Mouse (Mus musculus): Measurements from ENCODE around the gene Iqschfp. TPM values are rescaled to one million over a fixed set of nuclear protein-coding genes. Genes with fewer than 3 reads are reported as not detected.

The Iqschfp gene
- total RNA-seq, 2 experiments from 2014 or later, result not detected

GRCm38 (mm10) chr3:68608848-68609497, 716.9 kb downstream of the Iqschfp start:
- no peak for DNase-seq
- intact Hi-C loops (cut with DNase I), result no loop called here

GRCm38 (mm10) chr3:68610011-68610410, 718.0 kb downstream of the Iqschfp start:
- intact Hi-C loops (cut with DNase I), result no loop called here
- no peak for DNase-seq

- intact Hi-C loops (cut with DNase I), result no loop called here
- no peak for DNase-seq
These were observed 718.7 kb downstream of the Iqschfp start for GRCm38 (mm10) chr3:68610598-68611261.

GRCm38 (mm10) chr3:68615042-68615810, 723.2 kb downstream of the Iqschfp start:
- no peak for DNase-seq
- intact Hi-C loops (cut with DNase I), result loop anchor here (1.0 to 5.0 kb wide), 5 partner anchors 32 to 558 kb away; no protein-coding TSS in a partner anchor

GRCm38 (mm10) chr3:68616363-68616762, 724.3 kb downstream of the Iqschfp start:
- DNase-seq, result no peak
- intact Hi-C loops (cut with DNase I), result loop anchor here (5.0 kb wide), 2 partner anchors 341 to 559 kb away; no protein-coding TSS in a partner anchor

GRCm38 (mm10) chr3:68617708-68618107, 725.7 kb downstream of the Iqschfp start:
- intact Hi-C loops (cut with DNase I), result loop anchor here (5.0 kb wide), 2 partner anchors 340 to 560 kb away; no protein-coding TSS in a partner anchor
- DNase-seq, result no peak

- intact Hi-C loops (cut with DNase I), result loop anchor here (5.0 kb wide), 2 partner anchors 338 to 562 kb away; no protein-coding TSS in a partner anchor
These were observed 727.1 kb downstream of the Iqschfp start for GRCm38 (mm10) chr3:68619097-68619496.

GRCm38 (mm10) chr3:68621971-68622370, 729.9 kb downstream of the Iqschfp start:
- intact Hi-C loops (cut with DNase I), result no loop called here
- no peak for DNase-seq

More at GRCm38 (mm10) chr3:68619097-68619496, 727.1 kb downstream of the Iqschfp start:
- no peak for DNase-seq

GRCm38 (mm10) chr3:68623036-68623435, 731.0 kb downstream of the Iqschfp start:
- DNase-seq, result no peak
- intact Hi-C loops (cut with DNase I), result no loop called here

GRCm38 (mm10) chr3:68624471-68624870, 732.4 kb downstream of the Iqschfp start:
- intact Hi-C loops (cut with DNase I), result no loop called here
- no peak for DNase-seq

- intact Hi-C loops (cut with DNase I), result no loop called here
- DNase-seq, result no peak
These were observed 738.2 kb downstream of the Iqschfp start for GRCm38 (mm10) chr3:68630261-68630660.

- no peak for DNase-seq
- intact Hi-C loops (cut with DNase I), result no loop called here
These were observed 738.8 kb downstream of the Iqschfp start for GRCm38 (mm10) chr3:68630821-68631220.

- intact Hi-C loops (cut with DNase I), result no loop called here
- DNase-seq, result no peak
These were observed 740.7 kb downstream of the Iqschfp start for GRCm38 (mm10) chr3:68632714-68633113.

- intact Hi-C loops (cut with DNase I), result no loop called here
- no peak for DNase-seq
These were observed 741.5 kb downstream of the Iqschfp start for GRCm38 (mm10) chr3:68633577-68633976.

GRCm38 (mm10) chr3:68637960-68638359, 745.9 kb downstream of the Iqschfp start:
- DNase-seq, result no peak
- intact Hi-C loops (cut with DNase I), result no loop called here

- DNase-seq, result no peak
- intact Hi-C loops (cut with DNase I), result no loop called here
These were observed 746.7 kb downstream of the Iqschfp start for GRCm38 (mm10) chr3:68638703-68639102.

GRCm38 (mm10) chr3:68642935-68643334, 750.9 kb downstream of the Iqschfp start:
- intact Hi-C loops (cut with DNase I), result no loop called here

GRCm38 (mm10) chr3:68646387-68647130, 754.5 kb downstream of the Iqschfp start:
- intact Hi-C loops (cut with DNase I), result loop anchor here (2.0 kb wide), 1 partner anchor 62 kb away; no protein-coding TSS in a partner anchor
- DNase-seq, result peak in 1 of 2 experiments; percentile 12

More at GRCm38 (mm10) chr3:68642935-68643334, 750.9 kb downstream of the Iqschfp start:
- no peak for DNase-seq

- intact Hi-C loops (cut with DNase I), result loop anchor here (2.0 kb wide), 1 partner anchor 62 kb away; no protein-coding TSS in a partner anchor
- DNase-seq, result no peak
These were observed 755.2 kb downstream of the Iqschfp start for GRCm38 (mm10) chr3:68647282-68647681.

- intact Hi-C loops (cut with DNase I), result no loop called here
- no peak for DNase-seq
These were observed 758.2 kb downstream of the Iqschfp start for GRCm38 (mm10) chr3:68650251-68650650.
